Comparison of ENCODE assay signal across 8 mouse cellular contexts in the genomic region with DNA sequence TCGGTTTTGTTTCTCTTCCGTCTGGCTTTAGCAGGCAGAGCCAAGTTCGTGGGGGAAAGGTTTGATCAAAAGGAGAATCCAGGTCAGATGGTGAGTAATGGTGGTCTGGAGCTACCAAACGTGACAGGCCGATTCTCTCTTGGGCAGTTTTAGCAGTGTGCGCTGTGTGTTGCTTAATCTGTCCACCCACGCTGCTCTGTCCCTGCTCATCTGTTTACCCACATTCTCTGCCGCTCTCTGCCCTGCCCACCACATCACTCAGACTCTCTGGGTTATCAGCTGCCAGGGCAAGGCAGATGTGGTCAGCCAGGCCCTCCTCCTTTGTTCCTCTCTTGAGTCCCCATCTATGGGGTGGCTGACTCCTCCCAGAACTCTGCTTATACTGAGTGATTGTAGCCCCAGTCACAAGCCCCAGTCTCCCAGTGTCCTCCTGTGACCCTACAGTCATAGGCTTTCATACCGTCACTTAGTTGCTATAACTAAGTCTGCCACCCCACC.
DNase-seq lines count a peak whose midpoint lies in the region; ATAC-seq and TF ChIP-seq lines count a peak whose summit lies in the region.

No protein-coding gene starts in this region.

- no peaks in the 10 kb centered on the region for H3K36me3 ChIP-seq in kidney, postnatal 0 days (ENCODE audit: insufficient read depth, low read length)
- H3K36me3 ChIP-seq in embryonic facial prominence, embryonic 12.5 days = no peaks in the 10 kb centered on the region
- no peaks in the 10 kb centered on the region for H3K36me3 ChIP-seq in neural tube, embryonic 14.5 days (ENCODE audit: control insufficient read depth, insufficient read depth, low read length)

- peak; percentile 40 for DNase-seq in kidney, postnatal 0 days (ENCODE audit: low spot score)
- DNase-seq in kidney, adult 18-20 months = no peak
- peak; percentile 60 for DNase-seq in liver
- no peak for DNase-seq in adrenal gland, postnatal 10 days
- no peak for DNase-seq in spleen, postnatal 36 days (ENCODE audit: low spot score in 2 of 2)
- DNase-seq in left cerebral cortex, postnatal 36 days (ENCODE audit: low spot score in 2 of 2) = no peak

- H3K9me3 ChIP-seq in kidney, postnatal 0 days (replicated peaks; ENCODE audit: low read length) = no peaks in the 10 kb centered on the region
- no peaks in the 10 kb centered on the region for H3K9me3 ChIP-seq in embryonic facial prominence, embryonic 12.5 days
- no peaks in the 10 kb centered on the region for H3K9me3 ChIP-seq in neural tube, embryonic 14.5 days (ENCODE audit: control insufficient read depth, low read length)

- peak; percentile 65; the same call in 1 of the 2 replicates for ATAC-seq in kidney, postnatal 0 days (replicated peaks; ENCODE audit: low FRiP score, low read depth)
- 0 out of 2 replicates have a peak, but pooled peaks have one; percentile 28 for ATAC-seq in embryonic facial prominence, embryonic 12.5 days (ENCODE audit: insufficient number of reproducible peaks, insufficient read depth, low FRiP score, low TSS enrichment)
- ATAC-seq in neural tube, embryonic 14.5 days (ENCODE audit: low read depth) = peak; percentile 58; the same call in 1 of the 2 replicates

- no peak overlapping the region for H3K9ac ChIP-seq in kidney, postnatal 0 days (ENCODE audit: low read depth, low read length)
- no peak overlapping the region for H3K9ac ChIP-seq in embryonic facial prominence, embryonic 12.5 days
- no peak overlapping the region; the same call in 1 of the 2 replicates for H3K9ac ChIP-seq in neural tube, embryonic 14.5 days (replicated peaks; ENCODE audit: low read depth, low read length)

- intact Hi-C loops in left cerebral cortex, postnatal 36 days (cut with DNase I) = no loop called here

- 28% methylated on average over 9 of the region's 9 CpGs for WGBS in kidney, postnatal 0 days
- WGBS in embryonic facial prominence, embryonic 12.5 days = 38% methylated on average over 9 of the region's 9 CpGs
- 27% methylated on average over 9 of the region's 9 CpGs for WGBS in neural tube, embryonic 14.5 days

- peak overlapping the region; percentile 25; the same call in 1 of the 2 replicates for H3K4me2 ChIP-seq in kidney, postnatal 0 days (ENCODE audit: low read length)
- H3K4me2 ChIP-seq in embryonic facial prominence, embryonic 12.5 days (replicated peaks) = no peak overlapping the region
- H3K4me2 ChIP-seq in neural tube, embryonic 14.5 days (ENCODE audit: low read depth, low read length) = no peak overlapping the region

- no peak overlapping the region for H3K4me3 ChIP-seq in kidney, postnatal 0 days (replicated peaks; ENCODE audit: low read depth, low read length)
- H3K4me3 ChIP-seq in embryonic facial prominence, embryonic 12.5 days = no peak overlapping the region
- no peak overlapping the region for H3K4me3 ChIP-seq in neural tube, embryonic 14.5 days (ENCODE audit: low read depth, low read length)

- H3K4me1 ChIP-seq in kidney, postnatal 0 days (replicated peaks; ENCODE audit: insufficient read depth, low read length) = no peaks in the 10 kb centered on the region
- H3K4me1 ChIP-seq in embryonic facial prominence, embryonic 12.5 days = peaks cover 13% of the 10 kb centered on the region; the same call in 1 of the 2 replicates
- H3K4me1 ChIP-seq in neural tube, embryonic 14.5 days (ENCODE audit: control insufficient read depth, insufficient read depth, low read length) = peaks cover 16% of the 10 kb centered on the region; the same call in 1 of the 2 replicates

- TF ChIP-seq CTCF in kidney, postnatal 0 days (IDR thresholded peaks at IDR 0.05; ENCODE audit: low read depth) = no peak

- H3K27me3 ChIP-seq in kidney, postnatal 0 days (ENCODE audit: insufficient read depth, low read length) = no peaks in the 10 kb centered on the region
- H3K27me3 ChIP-seq in embryonic facial prominence, embryonic 12.5 days = peaks cover 3% of the 10 kb centered on the region; the same call in 1 of the 2 replicates
- no peaks in the 10 kb centered on the region for H3K27me3 ChIP-seq in neural tube, embryonic 14.5 days (ENCODE audit: control insufficient read depth, insufficient read depth, low read length)

- no peak overlapping the region for H3K27ac ChIP-seq in kidney, postnatal 0 days
- H3K27ac ChIP-seq in embryonic facial prominence, embryonic 12.5 days = no peak overlapping the region
- H3K27ac ChIP-seq in neural tube, embryonic 14.5 days (ENCODE audit: low read depth, low read length) = no peak overlapping the region

Comparison
In these comparisons a context has a peak if more than half of its experiments do, and no peak if none do; other contexts are left out.
1. DNase-seq: peak in kidney, postnatal 0 days (single experiment) and liver (single experiment); none in kidney, adult 18-20 months (single experiment), adrenal gland, postnatal 10 days (single experiment), spleen, postnatal 36 days (0 of 2) and left cerebral cortex, postnatal 36 days (0 of 2).
2. Peak in every context shown above with its lines, with median percentiles within 50 percentile points of each other: ATAC-seq.